In genomic region chr17:64353940-64354339, GRCm38 (mm10) we compare ENCODE assay signal across 18 mouse cellular contexts.
"Had no signal": no experiment of that assay in that cellular context is flagged by ENCODE, and none has a peak within 500 bp of the region (broad histone marks: within the 10 kb centered on the region; RNA-seq: fewer than 3 reads in every experiment).

No protein-coding gene starts in this region.

- ATAC-seq: midbrain, embryonic 16.5 days had no signal

- DNase-seq: lung, adult 18-20 months; lung, embryonic 14.5 days; lung, postnatal 10 days; midbrain, embryonic 14.5 days; retina, postnatal 1 day; right cerebral cortex, adult 18-20 months; right cerebral cortex, postnatal 25 days; right cerebral cortex, postnatal 4 days; spleen, adult 18-20 months; thymus, adult 18-20 months; thymus, postnatal 14 days; thymus, postnatal 36 days had no signal

- H3K4me3 ChIP-seq: midbrain, embryonic 10.5 days; myocyte; neural tube, embryonic 13.5 days; neural tube, embryonic 15.5 days had no signal

- H3K4me2 ChIP-seq: lung, embryonic 14.5 days; neural tube, embryonic 13.5 days; neural tube, embryonic 15.5 days had no signal

- H3K9me3 ChIP-seq: midbrain, embryonic 10.5 days; neural tube, embryonic 13.5 days; neural tube, embryonic 15.5 days had no signal

- H3K4me1 ChIP-seq: midbrain, embryonic 10.5 days; neural tube, embryonic 13.5 days; neural tube, embryonic 15.5 days had no signal

- H3K9ac ChIP-seq: liver, embryonic 14.5 days; lung, embryonic 14.5 days; neural tube, embryonic 13.5 days; neural tube, embryonic 15.5 days had no signal

- H3K36me3 ChIP-seq: midbrain, embryonic 10.5 days; neural tube, embryonic 13.5 days; neural tube, embryonic 15.5 days had no signal

- H3K27me3 ChIP-seq: neural tube, embryonic 13.5 days; neural tube, embryonic 15.5 days had no signal

- H3K27ac ChIP-seq: liver, embryonic 14.5 days; midbrain, embryonic 10.5 days; neural tube, embryonic 13.5 days; neural tube, embryonic 15.5 days had no signal
